ENCODE assay signal across 15 mouse cellular contexts in genomic region chr13:103803721-103804120, GRCm38 (mm10).
"Had no signal": no experiment of that assay in that cellular context is flagged by ENCODE, and none has a peak within 500 bp of the region (broad histone marks: within the 10 kb centered on the region; RNA-seq: fewer than 3 reads in every experiment).

No protein-coding gene starts in this region.

- H3K27ac ChIP-seq: kidney, embryonic 15.5 days; left cerebral cortex, adult 2 months; liver, embryonic 13.5 days; midbrain, embryonic 12.5 days; neural tube, embryonic 12.5 days; neural tube, embryonic 15.5 days had no signal

- H3K27me3 ChIP-seq: kidney, embryonic 15.5 days; liver, embryonic 13.5 days; midbrain, embryonic 12.5 days; neural tube, embryonic 12.5 days; neural tube, embryonic 15.5 days had no signal

- DNase-seq: kidney, adult 2 months; kidney, postnatal 10 days; kidney, postnatal 36 days; layer of hippocampus, postnatal 36 days; liver, embryonic 13.5 days; lung, adult 2 months; lung, postnatal 14 days; lung, postnatal 4 days; thymus, adult 18-20 months; thymus, postnatal 36 days had no signal

- H3K4me3 ChIP-seq: kidney, embryonic 15.5 days; left cerebral cortex, adult 2 months; liver, embryonic 13.5 days; midbrain, embryonic 12.5 days; neural tube, embryonic 12.5 days; neural tube, embryonic 15.5 days had no signal

- H3K9ac ChIP-seq: kidney, embryonic 15.5 days; liver, embryonic 13.5 days; midbrain, embryonic 12.5 days; neural tube, embryonic 12.5 days; neural tube, embryonic 15.5 days had no signal

- H3K4me2 ChIP-seq: kidney, embryonic 15.5 days; liver, embryonic 13.5 days; midbrain, embryonic 12.5 days; neural tube, embryonic 12.5 days; neural tube, embryonic 15.5 days had no signal

- H3K4me1 ChIP-seq: kidney, embryonic 15.5 days; liver, embryonic 13.5 days had no signal

- H3K36me3 ChIP-seq: kidney, embryonic 15.5 days; liver, embryonic 13.5 days; midbrain, embryonic 12.5 days; neural tube, embryonic 12.5 days; neural tube, embryonic 15.5 days had no signal

- H3K9me3 ChIP-seq: kidney, embryonic 15.5 days; liver, embryonic 13.5 days; midbrain, embryonic 12.5 days; neural tube, embryonic 12.5 days; neural tube, embryonic 15.5 days had no signal
